Comparison of ENCODE assay signal across 8 mouse cellular contexts in genomic region chr13:48545476-48546281, GRCm38 (mm10). TPM values are rescaled to one million over a fixed set of nuclear protein-coding genes. Genes with fewer than 3 reads are reported as not detected.
DNase-seq lines count a peak whose midpoint lies in the region; ATAC-seq and TF ChIP-seq lines count a peak whose summit lies in the region.

No protein-coding gene starts in this region.

- no peaks in the 10 kb centered on the region for H3K36me3 ChIP-seq in hindbrain, embryonic 10.5 days
- no peaks in the 10 kb centered on the region for H3K36me3 ChIP-seq in lung, postnatal 0 days (ENCODE audit: insufficient read depth, low read length)

- H3K4me2 ChIP-seq in lung, postnatal 0 days (replicated peaks; ENCODE audit: low read depth, low read length) = peak overlapping the region; percentile 66

- H3K9ac ChIP-seq in lung, postnatal 0 days (replicated peaks; ENCODE audit: low read depth) = peak overlapping the region; percentile 96

- H3K27me3 ChIP-seq in hindbrain, embryonic 10.5 days (ENCODE audit: insufficient read depth, poor library complexity, severe bottlenecking) = 0 out of 2 replicates have a peak, but pooled peaks cover 4% of the 10 kb centered on the region
- H3K27me3 ChIP-seq in lung, postnatal 0 days (replicated peaks; ENCODE audit: insufficient read depth, low read length) = no peaks in the 10 kb centered on the region

- peak; percentile 3; the same call in 1 of the 2 replicates for TF ChIP-seq CTCF in lung, postnatal 0 days (IDR thresholded peaks at IDR 0.05)

- DNase-seq in MN1 (ENCODE audit: low spot score) = peak; percentile 99
- peak; percentile 97 for DNase-seq in cerebellum, adult 9-10 months
- DNase-seq in hindbrain, embryonic 10.5 days (ENCODE audit: low spot score) = peak; percentile 98
- peak; percentile 97 for DNase-seq in layer of hippocampus, adult 9-11 months
- peak; percentile 99 for DNase-seq in lung, postnatal 0 days (ENCODE audit: low spot score)
- DNase-seq in ovary, postnatal 14 days (ENCODE audit: low spot score) = peak; percentile 93
- DNase-seq in thymus, postnatal 14 days = peak; percentile 98

- H3K27ac ChIP-seq in hindbrain, embryonic 10.5 days = peak overlapping the region; percentile 100
- H3K27ac ChIP-seq in lung, postnatal 0 days (ENCODE audit: low read length) = peak overlapping the region; percentile 100

- under 1% methylated on average over 67 of the region's 72 CpGs for WGBS in hindbrain, embryonic 10.5 days
- 4% methylated on average over 38 of the region's 72 CpGs for WGBS in lung, postnatal 0 days

- no peaks in the 10 kb centered on the region for H3K9me3 ChIP-seq in hindbrain, embryonic 10.5 days
- H3K9me3 ChIP-seq in lung, postnatal 0 days (ENCODE audit: low read length) = no peaks in the 10 kb centered on the region

- 0 out of 2 replicates have a peak, but pooled peaks have one; percentile 35 for TF ChIP-seq EP300 in lung, postnatal 0 days (IDR thresholded peaks at IDR 0.05)

- H3K4me1 ChIP-seq in hindbrain, embryonic 10.5 days (replicated peaks) = peaks cover 36% of the 10 kb centered on the region
- peaks cover 18% of the 10 kb centered on the region; the same call in 1 of the 2 replicates for H3K4me1 ChIP-seq in lung, postnatal 0 days (ENCODE audit: insufficient read depth, low read depth, low read length)

- ATAC-seq in frontal cortex, adult (ENCODE audit: low TSS enrichment) = peak; percentile 83
- ATAC-seq in lung, postnatal 0 days = peak; percentile 87

- H3K4me3 ChIP-seq in hindbrain, embryonic 10.5 days = peak overlapping the region; percentile 88
- H3K4me3 ChIP-seq in lung, postnatal 0 days (ENCODE audit: low read depth, low read length) = peak overlapping the region; percentile 91

RNA-seq across cellular contexts. Expression of gene A830005F24Rik, which starts 32.3 kb away (rescaled TPM):
- 2.6 and 2.8 TPM in 2 replicates for polyA plus RNA-seq in hindbrain, embryonic 10.5 days (2016; fragmentation: Nextera tagmentation; extraction: Ambion mirVana)
- polyA plus RNA-seq in lung, postnatal 0 days (2015; fragmentation: Nextera tagmentation; extraction: Ambion mirVana) = 0.41 TPM in 1 of 2 replicates, not detected in the other

RNA-seq across cellular contexts. Expression of gene Zfp169, which starts 32.4 kb away (rescaled TPM):
- polyA plus RNA-seq in hindbrain, embryonic 10.5 days (2016; fragmentation: Nextera tagmentation; extraction: Ambion mirVana) = 4.4 and 4.9 TPM in 2 replicates
- 1.3 and 1.6 TPM in 2 replicates for polyA plus RNA-seq in lung, postnatal 0 days (2015; fragmentation: Nextera tagmentation; extraction: Ambion mirVana)

Comparison
In these comparisons a context has a peak if more than half of its experiments do, and no peak if none do; other contexts are left out.
1. Peak in every context shown above with its lines: DNase-seq, ATAC-seq, H3K4me3 ChIP-seq and H3K27ac ChIP-seq.